Mouse (Mus musculus): ENCODE measurements around the gene Fbp2. TPM values are rescaled to one million over a fixed set of nuclear protein-coding genes. Genes with fewer than 3 reads are reported as not detected.

The Fbp2 gene
- not detected in 2 replicates for polyA plus RNA-seq (2012; rRNA removed)

GRCm38 (mm10) chr13:62857941-62858915 is at the start of gene Fbp2:
Gene Fbp2 (minus strand): TSS chr13:62858422.
- Histone ChIP-seq H3K4me3 (ENCODE audit: extremely low read depth, insufficient read depth, insufficient read length) (no peak within 1 kb of the TSS), H3K4me1 (ENCODE audit: control insufficient read depth, insufficient read depth, insufficient read length) (peaks cover 2% of the 10 kb centered on the region; the same call in 1 of the 2 replicates), H3K36me3 (ENCODE audit: control insufficient read depth, insufficient read depth, low read length) (no peaks in the 10 kb centered on the region), H3K27ac (ENCODE audit: insufficient read depth, low read length) (no peak within 1 kb of the TSS), H3K27me3 (ENCODE audit: control insufficient read depth, insufficient read depth, low read length) (no peaks in the 10 kb centered on the region)
- TF ChIP-seq CTCF (IDR thresholded peaks at IDR 0.05; ENCODE audit: extremely low read depth, insufficient read depth, insufficient read length, insufficient replicate concordance) (no peak), POLR2A (IDR thresholded peaks at IDR 0.05; ENCODE audit: low read depth, low read length) (no peak)
- DNase-seq (ENCODE audit: low read depth in 1 of 2, low spot score in 2 of 2), result no peak
- 86% methylated on average over 21 of the region's 21 CpGs for WGBS

DNA sequence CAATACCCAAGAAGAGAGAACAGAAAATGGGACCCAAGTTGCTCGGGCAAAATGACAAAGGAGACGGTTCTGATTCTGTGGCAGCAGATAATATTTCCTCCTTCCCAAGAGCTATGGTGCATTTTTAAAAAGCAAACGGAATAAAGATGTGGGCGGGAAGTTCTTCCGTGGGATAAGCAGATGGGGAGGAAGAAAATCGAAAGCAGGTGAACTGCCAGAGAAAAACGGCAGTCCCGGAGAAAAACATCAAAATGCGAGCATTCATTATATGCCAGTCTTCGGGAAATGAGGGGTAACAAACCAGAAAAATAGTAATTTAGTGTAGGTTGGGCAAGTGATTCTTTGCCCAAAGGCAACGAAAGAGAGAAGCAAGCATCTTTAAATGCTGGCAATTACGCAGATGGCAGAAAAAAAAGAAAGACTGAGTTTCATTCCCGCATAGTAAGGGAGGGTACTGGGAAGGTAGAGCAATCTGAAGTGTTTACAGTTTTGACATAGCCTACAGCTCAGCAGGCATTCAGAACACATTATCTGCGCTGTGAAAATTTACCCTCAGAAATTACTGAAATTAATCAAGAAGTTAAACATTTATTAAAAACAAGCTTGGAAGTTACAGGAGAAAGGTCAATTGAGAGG is 49.4 kb upstream of the Fbp2 start:
- TF ChIP-seq POLR2A (IDR thresholded peaks at IDR 0.05; ENCODE audit: low read depth, low read length) (no peak), CTCF (IDR thresholded peaks at IDR 0.05; ENCODE audit: extremely low read depth, insufficient read depth, insufficient read length, insufficient replicate concordance) (no peak)
- Histone ChIP-seq H3K27ac (ENCODE audit: insufficient read depth, low read length) (no peak overlapping the region), H3K36me3 (ENCODE audit: control insufficient read depth, insufficient read depth, low read length) (no peaks in the 10 kb centered on the region), H3K4me3 (ENCODE audit: extremely low read depth, insufficient read depth, insufficient read length) (no peak overlapping the region), H3K4me1 (ENCODE audit: control insufficient read depth, insufficient read depth, insufficient read length) (no peaks in the 10 kb centered on the region), H3K27me3 (ENCODE audit: control insufficient read depth, insufficient read depth, low read length) (no peaks in the 10 kb centered on the region)
- 93% methylated on average over 14 of the region's 14 CpGs for WGBS
- DNase-seq (ENCODE audit: low read depth in 1 of 2, low spot score in 2 of 2), result no peak

DNA sequence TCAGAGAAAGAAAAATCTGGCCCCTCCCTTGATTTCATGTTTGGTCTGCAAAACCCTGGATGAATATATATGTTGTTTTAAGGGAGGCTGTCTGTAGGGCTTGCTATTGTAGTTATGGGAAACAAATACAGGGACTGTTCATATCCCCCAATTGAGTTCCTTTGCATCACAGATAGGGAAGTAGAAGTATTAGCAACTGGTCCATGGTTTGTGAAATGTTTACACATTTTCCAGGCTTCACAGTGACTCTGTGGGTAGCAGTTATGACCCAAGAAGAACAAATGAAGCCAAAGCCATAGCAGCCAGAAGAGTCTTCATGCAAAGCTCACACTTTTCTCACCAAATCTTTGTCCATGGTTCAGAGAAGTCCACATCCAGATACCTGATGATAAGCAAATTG is 42.9 kb upstream of the Fbp2 start:
- DNase-seq (ENCODE audit: low read depth in 1 of 2, low spot score in 2 of 2), result no peak
- H3K36me3 ChIP-seq (ENCODE audit: control insufficient read depth, insufficient read depth, low read length), result no peaks in the 10 kb centered on the region
- no peaks in the 10 kb centered on the region for H3K4me1 ChIP-seq (ENCODE audit: control insufficient read depth, insufficient read depth, insufficient read length)
- no peak overlapping the region for H3K27ac ChIP-seq (ENCODE audit: insufficient read depth, low read length)
- H3K4me3 ChIP-seq (ENCODE audit: extremely low read depth, insufficient read depth, insufficient read length), result no peak overlapping the region
- no peaks in the 10 kb centered on the region for H3K27me3 ChIP-seq (ENCODE audit: control insufficient read depth, insufficient read depth, low read length)
- TF ChIP-seq POLR2A (IDR thresholded peaks at IDR 0.05; ENCODE audit: low read depth, low read length), result no peak
- no peak for TF ChIP-seq CTCF (IDR thresholded peaks at IDR 0.05; ENCODE audit: extremely low read depth, insufficient read depth, insufficient read length, insufficient replicate concordance)

GRCm38 (mm10) chr13:62897927-62898646 is 39.9 kb upstream of the Fbp2 start:
- H3K27me3 ChIP-seq (ENCODE audit: control insufficient read depth, insufficient read depth, low read length), result no peaks in the 10 kb centered on the region
- H3K36me3 ChIP-seq (ENCODE audit: control insufficient read depth, insufficient read depth, low read length), result no peaks in the 10 kb centered on the region
- no peak overlapping the region for H3K4me3 ChIP-seq (ENCODE audit: extremely low read depth, insufficient read depth, insufficient read length)
- no peak for DNase-seq (ENCODE audit: low read depth in 1 of 2, low spot score in 2 of 2)
- H3K4me1 ChIP-seq (ENCODE audit: control insufficient read depth, insufficient read depth, insufficient read length), result peaks cover 4% of the 10 kb centered on the region; the same call in 1 of the 2 replicates
- TF ChIP-seq POLR2A (IDR thresholded peaks at IDR 0.05; ENCODE audit: low read depth, low read length) (no peak), CTCF (IDR thresholded peaks at IDR 0.05; ENCODE audit: extremely low read depth, insufficient read depth, insufficient read length, insufficient replicate concordance) (no peak)
- WGBS, result 89% methylated on average over 4 of the region's 4 CpGs
- no peak overlapping the region for H3K27ac ChIP-seq (ENCODE audit: insufficient read depth, low read length)

- no peaks in the 10 kb centered on the region for H3K36me3 ChIP-seq (ENCODE audit: control insufficient read depth, insufficient read depth, low read length)
- H3K27ac ChIP-seq (ENCODE audit: insufficient read depth, low read length), result no peak overlapping the region
- no peak for DNase-seq (ENCODE audit: low read depth in 1 of 2, low spot score in 2 of 2)
- H3K4me3 ChIP-seq (ENCODE audit: extremely low read depth, insufficient read depth, insufficient read length), result no peak overlapping the region
- 63% methylated on average over 9 of the region's 9 CpGs for WGBS
- H3K4me1 ChIP-seq (ENCODE audit: control insufficient read depth, insufficient read depth, insufficient read length), result peaks cover 4% of the 10 kb centered on the region; the same call in 1 of the 2 replicates
- TF ChIP-seq CTCF (IDR thresholded peaks at IDR 0.05; ENCODE audit: extremely low read depth, insufficient read depth, insufficient read length, insufficient replicate concordance) (no peak), POLR2A (IDR thresholded peaks at IDR 0.05; ENCODE audit: low read depth, low read length) (no peak)
- H3K27me3 ChIP-seq (ENCODE audit: control insufficient read depth, insufficient read depth, low read length), result no peaks in the 10 kb centered on the region
Observed at GRCm38 (mm10) chr13:62893044-62893842, 35.0 kb upstream of the Fbp2 start.

DNA sequence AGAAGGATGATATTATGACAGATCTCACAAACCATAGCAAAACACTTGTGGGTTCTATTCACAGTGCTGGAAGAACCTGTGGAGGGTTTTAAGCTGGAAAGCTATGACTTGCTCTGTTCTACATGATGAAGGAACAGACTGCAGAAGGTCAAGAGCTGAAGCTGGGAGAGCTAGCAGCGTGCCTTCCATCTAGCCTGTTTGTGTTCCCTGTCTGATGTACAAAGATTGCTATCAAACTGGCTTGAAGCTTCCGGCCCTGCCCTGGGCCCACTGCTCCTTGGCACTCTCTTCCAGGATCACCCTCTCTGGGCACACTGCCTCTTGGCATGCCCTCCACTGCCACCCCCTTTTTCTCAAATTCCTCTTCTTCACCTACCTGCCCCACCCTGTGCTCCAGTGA is 31.1 kb upstream of the Fbp2 start:
- Histone ChIP-seq H3K27me3 (ENCODE audit: control insufficient read depth, insufficient read depth, low read length) (peaks cover 4% of the 10 kb centered on the region; the same call in 1 of the 2 replicates), H3K36me3 (ENCODE audit: control insufficient read depth, insufficient read depth, low read length) (no peaks in the 10 kb centered on the region), H3K4me1 (ENCODE audit: control insufficient read depth, insufficient read depth, insufficient read length) (peaks cover 6% of the 10 kb centered on the region; the same call in 1 of the 2 replicates), H3K4me3 (ENCODE audit: extremely low read depth, insufficient read depth, insufficient read length) (no peak overlapping the region), H3K27ac (ENCODE audit: insufficient read depth, low read length) (no peak overlapping the region)
- DNase-seq (ENCODE audit: low read depth in 1 of 2, low spot score in 2 of 2), result no peak
- TF ChIP-seq CTCF (IDR thresholded peaks at IDR 0.05; ENCODE audit: extremely low read depth, insufficient read depth, insufficient read length, insufficient replicate concordance) (no peak), POLR2A (IDR thresholded peaks at IDR 0.05; ENCODE audit: low read depth, low read length) (no peak)
- 82% methylated on average over 2 of the region's 2 CpGs for WGBS

Measured in spleen, adult 2 months (tissue).